Mouse (Mus musculus): ENCODE data around the gene A830031A19Rik.

DNA sequence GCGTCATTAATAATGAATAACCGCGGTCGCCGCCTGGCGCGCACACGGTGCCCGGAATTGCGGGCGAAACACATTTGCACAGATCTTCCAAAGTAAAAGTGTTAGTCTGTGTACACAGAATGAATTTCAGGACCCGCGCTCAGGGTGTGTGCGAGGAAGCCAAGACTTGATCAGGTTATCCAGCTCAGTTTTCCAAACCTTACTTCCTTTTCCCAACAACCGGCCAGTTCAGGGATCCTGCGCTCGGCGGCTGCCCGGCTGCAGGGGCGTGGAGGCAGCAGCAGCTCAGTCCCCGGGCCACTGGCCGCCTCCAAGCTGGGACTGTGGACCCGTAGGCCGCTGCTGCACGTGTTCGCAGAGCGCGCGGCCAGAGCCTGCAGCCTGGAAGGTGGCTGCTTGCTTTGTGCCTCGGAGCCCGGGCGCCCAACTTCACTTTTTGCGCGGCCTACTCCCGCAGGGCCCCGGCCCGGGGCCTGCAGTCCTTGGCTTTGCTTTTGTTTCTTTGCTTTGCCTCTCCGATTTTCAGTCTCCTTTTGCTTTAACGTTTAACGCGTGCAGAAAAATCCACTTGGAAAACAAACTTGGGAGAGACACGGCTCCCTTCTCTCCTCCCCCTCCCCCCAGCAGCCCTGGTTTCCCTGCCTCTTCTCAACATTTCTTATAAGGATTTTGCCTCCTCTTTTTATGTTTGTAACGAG, 7.0 kb upstream of the A830031A19Rik start:
- TF ChIP-seq CTCF (IDR thresholded peaks at IDR 0.05; ENCODE audit: low read depth, low read length) (no peak), GATA1 (IDR thresholded peaks at IDR 0.05; ENCODE audit: borderline replicate concordance, low read length) (no peak), POLR2AphosphoS5 (IDR thresholded peaks at IDR 0.05; ENCODE audit: insufficient replicate concordance, low read depth, low read length) (no peak), GATA2 (IDR thresholded peaks at IDR 0.05; ENCODE audit: borderline replicate concordance, low read depth, low read length) (no peak), TAL1 (conservative IDR thresholded peaks at IDR 0.05; ENCODE audit: low read depth, low read length) (no peak)

Data from G1E (cell line).